Mouse (Mus musculus) hindbrain, embryonic 16.5 days (tissue): ENCODE data around the gene Lsamp. TPM values are rescaled to one million over a fixed set of nuclear protein-coding genes. Genes with fewer than 3 reads are reported as not detected.

Source experiments
- ATAC-seq: fragments of 200-750 bp; cut with Nextera tagmentation; 2 replicates; pipeline ENCODE4 v1.8.0; 2017; ENCODE audit warnings: moderate TSS enrichment, moderate library complexity
- H3K27ac ChIP-seq: fragments of 300-500 bp; sonication (generic); 2 replicates; pipeline ENCODE4 v1.5.1; 2014; ENCODE audit warnings: low read depth, mild to moderate bottlenecking, control low read depth, low read length, moderate library complexity
- H3K27me3 ChIP-seq: fragments of 300-500 bp; sonication (generic); replicated peaks from 2 replicates; pipeline ENCODE4 v1.6.1; 2014; ENCODE audit warnings: low read length; ENCODE audit not compliant: control insufficient read depth, insufficient read depth
- H3K36me3 ChIP-seq: fragments of 300-500 bp; sonication (generic); 2 replicates; pipeline ENCODE4 v1.6.1; 2014; ENCODE audit warnings: mild to moderate bottlenecking, low read length, moderate library complexity, mixed read lengths; ENCODE audit not compliant: control insufficient read depth, insufficient read depth
- H3K4me1 ChIP-seq: fragments of 300-500 bp; sonication (generic); 2 replicates; pipeline ENCODE4 v1.6.1; 2014; ENCODE audit warnings: low read depth, low read length; ENCODE audit not compliant: control insufficient read depth, insufficient read depth
- H3K4me2 ChIP-seq: fragments of 300-500 bp; sonication (generic); 2 replicates; pipeline ENCODE4 v1.6.1; 2014; ENCODE audit warnings: mild to moderate bottlenecking, low read length, control low read depth, moderate library complexity
- H3K4me3 ChIP-seq: fragments of 300-500 bp; sonication (generic); 2 replicates; pipeline ENCODE4 v1.5.1; 2014; ENCODE audit warnings: mild to moderate bottlenecking, low read length, control low read depth, moderate library complexity
- H3K9ac ChIP-seq: fragments of 300-500 bp; sonication (generic); 2 replicates; pipeline ENCODE4 v1.6.1; 2014; ENCODE audit warnings: low read depth, mild to moderate bottlenecking, control low read depth, low read length, moderate library complexity
- H3K9me3 ChIP-seq: fragments of 300-500 bp; sonication (generic); 2 replicates; pipeline ENCODE4 v1.6.1; 2014; ENCODE audit warnings: mild to moderate bottlenecking, low read length, moderate library complexity; ENCODE audit not compliant: control insufficient read depth
- WGBS: fragments of 180-500 bp; shearing (Covaris S2); extraction: QIAGEN DNeasy Blood & Tissue Kit; methylation state at CpG from one replicate; pipeline ENCODE4 v1.1.7; 2014; 5-methylcytosine and 5-hydroxymethylcytosine counted together
- polyA plus RNA-seq: library from polyadenylated mRNA; unstranded; fragments of >200 nt; fragmentation: Nextera tagmentation; extraction: Ambion mirVana; gene quantifications from 2 replicates; pipeline ENCODE4 v1.2.1, GENCODE M21; 2015

Gene Lsamp
- polyA plus RNA-seq, 1 experiment from 2014 or later = 107 TPM

DNA sequence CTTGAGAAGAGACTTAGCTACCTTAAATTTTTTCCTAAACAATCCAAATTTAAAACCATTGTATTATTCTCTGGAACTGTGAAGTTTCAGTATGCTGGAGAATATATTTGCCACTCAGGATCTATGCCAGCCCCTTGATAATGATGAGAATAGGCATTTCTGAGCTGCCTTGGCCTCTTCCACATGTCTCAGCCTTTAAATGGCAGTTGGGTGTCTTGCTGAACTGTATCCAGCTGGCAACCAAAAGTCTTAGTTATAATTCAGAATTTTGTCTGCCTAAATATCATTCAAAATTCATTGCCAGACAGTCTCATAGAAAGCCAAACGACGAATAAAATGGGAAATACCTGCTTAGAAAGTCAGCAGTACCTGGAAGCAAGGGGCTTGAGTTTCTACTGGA, 332.0 kb downstream of the Lsamp start:
- no peak overlapping the region for H3K4me2 ChIP-seq
- ATAC-seq = no peak
- no peak overlapping the region for H3K4me3 ChIP-seq
- WGBS = 76% methylated on average over 2 of the region's 2 CpGs
- H3K27me3 ChIP-seq = no peaks in the 10 kb centered on the region
- H3K27ac ChIP-seq = no peak overlapping the region
- H3K9me3 ChIP-seq = no peaks in the 10 kb centered on the region
- H3K9ac ChIP-seq = no peak overlapping the region
- no peaks in the 10 kb centered on the region for H3K36me3 ChIP-seq
- H3K4me1 ChIP-seq = no peaks in the 10 kb centered on the region

GRCm38 (mm10) chr16:40324811-40325210, 340.6 kb downstream of the Lsamp start:
- Histone ChIP-seq H3K9ac (no peak overlapping the region), H3K27ac (no peak overlapping the region), H3K36me3 (no peaks in the 10 kb centered on the region), H3K9me3 (no peaks in the 10 kb centered on the region), H3K4me2 (no peak overlapping the region), H3K4me3 (no peak overlapping the region), H3K4me1 (no peaks in the 10 kb centered on the region), H3K27me3 (no peaks in the 10 kb centered on the region)
- WGBS = 87% methylated on average over 3 of the region's 3 CpGs
- ATAC-seq = no peak; the same call in 1 of the 2 replicates

GRCm38 (mm10) chr16:40328249-40328820, 344.2 kb downstream of the Lsamp start:
- no peak overlapping the region for H3K4me2 ChIP-seq
- H3K36me3 ChIP-seq = no peaks in the 10 kb centered on the region
- no peak for ATAC-seq
- H3K27me3 ChIP-seq = no peaks in the 10 kb centered on the region
- no peak overlapping the region for H3K9ac ChIP-seq
- no peak overlapping the region for H3K27ac ChIP-seq
- H3K4me1 ChIP-seq = no peaks in the 10 kb centered on the region
- H3K9me3 ChIP-seq = no peaks in the 10 kb centered on the region
- no peak overlapping the region for H3K4me3 ChIP-seq
- 75% methylated on average over 7 of the region's 7 CpGs for WGBS

DNA sequence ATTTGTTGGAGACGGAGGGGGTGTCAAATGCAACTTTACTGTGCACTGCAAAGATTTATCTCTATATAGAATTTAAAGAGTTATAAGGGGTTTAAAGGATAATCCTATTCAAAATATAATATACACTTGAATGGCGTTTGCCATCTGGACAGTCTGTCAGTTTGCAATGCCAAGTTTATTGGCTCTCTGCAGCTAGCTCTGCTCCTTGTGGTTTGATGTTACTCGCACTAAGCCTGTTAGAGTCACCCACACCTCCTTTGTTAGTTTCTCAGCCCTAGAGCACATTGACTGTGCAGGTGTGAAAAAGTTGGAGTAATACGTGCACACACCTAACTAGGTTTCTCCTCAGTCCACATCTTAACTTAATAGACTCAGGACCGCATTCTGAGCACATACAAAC, 385.5 kb downstream of the Lsamp start:
- Histone ChIP-seq H3K4me3 (no peak overlapping the region), H3K9me3 (no peaks in the 10 kb centered on the region), H3K4me2 (no peak overlapping the region), H3K4me1 (no peaks in the 10 kb centered on the region), H3K27me3 (no peaks in the 10 kb centered on the region), H3K36me3 (no peaks in the 10 kb centered on the region), H3K27ac (no peak overlapping the region), H3K9ac (no peak overlapping the region)
- ATAC-seq = peak; percentile 45; the same call in 1 of the 2 replicates
- WGBS = 83% methylated on average over 5 of the region's 5 CpGs

DNA sequence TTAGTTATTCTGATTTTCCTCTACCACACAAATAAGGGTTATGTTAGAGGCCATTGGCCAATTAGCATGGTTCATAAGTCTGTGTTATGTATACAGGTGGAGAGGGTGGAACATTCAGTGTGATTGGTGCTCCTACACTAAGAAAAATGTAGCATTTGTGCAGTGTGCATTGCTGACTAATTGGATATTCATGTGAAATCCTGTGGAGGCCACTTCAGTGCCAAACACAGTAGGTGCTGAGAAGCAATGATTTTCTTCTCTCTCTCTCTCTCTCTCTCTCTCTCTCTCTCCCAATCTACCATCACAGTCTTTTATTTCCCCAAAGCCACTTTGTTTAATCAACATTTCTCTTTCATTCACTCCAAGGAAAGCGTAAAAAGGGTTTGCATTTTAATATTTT, 387.1 kb downstream of the Lsamp start:
- Histone ChIP-seq H3K4me2 (no peak overlapping the region), H3K27ac (no peak overlapping the region), H3K4me1 (no peaks in the 10 kb centered on the region), H3K27me3 (no peaks in the 10 kb centered on the region), H3K36me3 (no peaks in the 10 kb centered on the region), H3K9ac (no peak overlapping the region), H3K4me3 (no peak overlapping the region), H3K9me3 (no peaks in the 10 kb centered on the region)
- ATAC-seq = no peak
- 93% methylated on average over 1 of the region's 1 CpGs for WGBS

DNA sequence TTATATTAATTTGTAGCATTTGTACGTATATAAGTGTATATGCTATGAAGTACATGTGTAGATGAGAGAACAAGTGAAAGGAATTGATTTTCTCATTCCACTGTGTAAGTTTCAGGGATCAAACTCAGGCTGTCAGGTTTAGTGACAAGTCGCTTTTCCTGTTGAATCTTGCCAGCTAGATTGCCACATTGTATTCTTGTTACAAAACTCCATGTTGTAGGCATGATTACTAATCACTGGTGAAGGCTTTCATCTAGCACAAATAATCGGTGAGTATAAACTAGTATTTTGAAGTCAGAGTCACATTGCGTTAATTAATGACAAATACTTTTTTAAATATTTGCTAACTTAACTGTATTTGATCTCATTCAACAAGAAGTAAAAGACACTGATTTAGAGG, 391.2 kb downstream of the Lsamp start:
- Histone ChIP-seq H3K27ac (no peak overlapping the region), H3K36me3 (no peaks in the 10 kb centered on the region), H3K4me2 (no peak overlapping the region), H3K27me3 (no peaks in the 10 kb centered on the region), H3K4me3 (no peak overlapping the region), H3K4me1 (no peaks in the 10 kb centered on the region), H3K9ac (no peak overlapping the region), H3K9me3 (no peaks in the 10 kb centered on the region)
- ATAC-seq = no peak
- WGBS = 93% methylated on average over 4 of the region's 4 CpGs

DNA sequence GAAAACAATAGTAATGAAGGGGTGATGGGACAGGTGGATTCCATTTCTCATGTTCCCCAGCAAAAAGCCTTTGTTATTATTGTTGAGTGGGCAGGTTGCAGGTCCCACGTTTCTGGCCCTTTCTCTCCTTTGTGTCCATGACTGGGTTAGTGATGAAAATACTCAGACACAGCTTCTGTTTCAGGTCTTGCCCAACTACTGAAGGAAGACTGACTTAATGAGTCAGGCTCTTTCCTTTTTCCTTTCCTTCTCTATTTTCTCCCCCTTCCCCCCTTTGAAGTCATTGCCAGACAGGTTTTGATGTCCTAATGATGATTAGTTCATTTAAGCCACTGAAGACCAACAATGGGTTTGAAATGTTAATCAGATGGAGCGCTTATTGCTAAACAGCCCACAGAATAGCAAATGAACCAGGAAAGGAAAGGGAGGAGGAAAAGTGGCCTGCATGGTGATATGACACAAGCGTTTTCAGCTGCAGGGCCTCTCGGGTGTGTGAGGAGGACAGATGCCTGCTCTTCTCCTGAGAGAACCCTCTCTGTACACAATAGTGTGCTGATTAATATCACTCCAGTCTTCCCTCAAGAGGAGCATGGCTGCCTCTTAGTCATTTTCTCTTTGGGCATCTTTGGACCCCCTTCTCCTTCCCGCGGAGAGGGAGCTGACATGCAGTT, 393.1 kb downstream of the Lsamp start:
- Histone ChIP-seq H3K27ac (no peak overlapping the region), H3K36me3 (no peaks in the 10 kb centered on the region), H3K27me3 (no peaks in the 10 kb centered on the region), H3K4me3 (no peak overlapping the region), H3K4me2 (no peak overlapping the region), H3K4me1 (no peaks in the 10 kb centered on the region), H3K9me3 (no peaks in the 10 kb centered on the region), H3K9ac (no peak overlapping the region)
- ATAC-seq = no peak
- 55% methylated on average over 6 of the region's 6 CpGs for WGBS

GRCm38 (mm10) chr16:40392106-40392505, 407.9 kb downstream of the Lsamp start:
- H3K4me3 ChIP-seq = no peak overlapping the region
- no peaks in the 10 kb centered on the region for H3K9me3 ChIP-seq
- 17% methylated on average over 4 of the region's 4 CpGs for WGBS
- H3K27ac ChIP-seq = no peak overlapping the region
- no peaks in the 10 kb centered on the region for H3K36me3 ChIP-seq
- ATAC-seq = peak; percentile 27
- no peak overlapping the region for H3K4me2 ChIP-seq
- H3K9ac ChIP-seq = no peak overlapping the region
- no peaks in the 10 kb centered on the region for H3K27me3 ChIP-seq
- H3K4me1 ChIP-seq = no peaks in the 10 kb centered on the region

DNA sequence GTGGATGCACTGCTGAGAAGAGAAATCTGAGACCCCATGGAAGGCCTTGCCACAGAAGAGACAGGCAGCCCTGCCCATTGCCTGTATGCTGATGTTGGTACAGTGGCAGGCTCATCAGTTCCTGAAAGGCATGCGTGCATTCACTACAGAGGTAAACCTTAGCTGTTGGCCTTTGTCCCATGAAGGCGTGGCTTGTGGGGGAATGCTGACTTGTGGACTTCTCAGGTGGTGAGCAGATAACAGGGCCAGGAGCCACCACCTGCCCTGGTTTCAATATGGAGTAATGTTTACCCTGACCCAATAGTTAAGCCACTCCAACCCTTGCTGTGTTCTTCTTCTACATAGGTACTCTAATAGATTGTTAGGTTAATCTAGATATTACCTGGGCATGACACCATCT, 415.4 kb downstream of the Lsamp start:
- no peak overlapping the region for H3K9ac ChIP-seq
- H3K4me2 ChIP-seq = no peak overlapping the region
- no peaks in the 10 kb centered on the region for H3K36me3 ChIP-seq
- WGBS = 94% methylated on average over 2 of the region's 2 CpGs
- no peaks in the 10 kb centered on the region for H3K27me3 ChIP-seq
- H3K9me3 ChIP-seq = no peaks in the 10 kb centered on the region
- no peak overlapping the region for H3K4me3 ChIP-seq
- ATAC-seq = no peak
- no peak overlapping the region for H3K27ac ChIP-seq
- H3K4me1 ChIP-seq = no peaks in the 10 kb centered on the region
